15 mouse cellular contexts compared by ENCODE assay signal in the genomic region with DNA sequence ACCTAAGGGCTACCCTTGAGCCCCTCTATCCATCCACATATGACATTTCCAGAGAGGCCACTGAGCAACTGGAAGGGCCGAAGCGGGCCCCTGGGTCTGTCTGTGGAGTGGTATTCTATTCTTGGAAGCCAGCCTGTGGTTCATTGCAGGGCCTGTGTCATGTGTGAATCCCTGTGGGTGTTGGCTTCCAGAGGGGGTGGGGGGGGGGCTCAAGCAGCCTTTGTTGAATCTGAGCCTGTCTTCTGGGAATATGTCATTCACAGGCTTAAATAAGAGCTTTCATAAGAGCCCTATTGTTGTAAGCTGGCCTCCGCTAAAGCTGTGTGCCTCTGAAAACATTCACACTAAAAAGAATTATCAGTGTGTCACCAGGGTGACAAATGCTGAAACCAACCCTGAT. TPM values are rescaled to one million over a fixed set of nuclear protein-coding genes. Genes with fewer than 3 reads are reported as not detected.
A peak's percentile ranks its signal among the peaks of the same experiment; 100 is the strongest.
DNase-seq lines count a peak whose midpoint lies in the region; ATAC-seq and TF ChIP-seq lines count a peak whose summit lies in the region.
"Had no signal": no experiment of that assay in that cellular context is flagged by ENCODE, and none has a peak within 500 bp of the region (broad histone marks: within the 10 kb centered on the region; RNA-seq: fewer than 3 reads in every experiment).

No protein-coding gene starts in this region.

- no peaks in the 10 kb centered on the region for H3K36me3 ChIP-seq in heart, embryonic 11.5 days (ENCODE audit: control insufficient read depth, insufficient read depth, low read length)
- no peaks in the 10 kb centered on the region for H3K36me3 ChIP-seq in CH12.LX (replicated peaks in 1 of 2; ENCODE audit: control insufficient read depth in 1 of 2, insufficient read depth in 1 of 2, low read length in 1 of 2)
- no peaks in the 10 kb centered on the region for H3K36me3 ChIP-seq in embryonic facial prominence, embryonic 15.5 days
- no peaks in the 10 kb centered on the region for H3K36me3 ChIP-seq in limb, embryonic 14.5 days (ENCODE audit: control insufficient read depth, insufficient read depth, low read length)

- TF ChIP-seq POLR2A in CH12.LX (IDR thresholded peaks at IDR 0.05; ENCODE audit: low read depth, low read length), result no peak
- TF ChIP-seq POLR2A in limb, embryonic 14.5 days (IDR thresholded peaks at IDR 0.05; ENCODE audit: borderline replicate concordance, extremely low read depth, insufficient read depth, insufficient read length), result no peak
- TF ChIP-seq POLR2A in lung, adult 2 months (IDR thresholded peaks at IDR 0.05; ENCODE audit: borderline replicate concordance, extremely low read depth, low read depth, low read length), result no peak

- no peak for TF ChIP-seq CTCF in CH12.LX (conservative IDR thresholded peaks at IDR 0.05 in 1 of 2, IDR thresholded peaks at IDR 0.05 in 1 of 2; ENCODE audit: low read depth in 2 of 2, low read length in 2 of 2)
- no peak for TF ChIP-seq CTCF in lung, adult 2 months (IDR thresholded peaks at IDR 0.05; ENCODE audit: insufficient read depth, low read length)

- no peaks in the 10 kb centered on the region for H3K79me2 ChIP-seq in CH12.LX (replicated peaks; ENCODE audit: control insufficient read depth, extremely low read depth, insufficient read depth, poor library complexity, severe bottlenecking)

- no peaks in the 10 kb centered on the region for H3K9me3 ChIP-seq in heart, embryonic 11.5 days (replicated peaks; ENCODE audit: control insufficient read depth, low read length)
- H3K9me3 ChIP-seq in CH12.LX (replicated peaks; ENCODE audit: low read length), result no peaks in the 10 kb centered on the region
- no peaks in the 10 kb centered on the region for H3K9me3 ChIP-seq in embryonic facial prominence, embryonic 15.5 days (replicated peaks)
- H3K9me3 ChIP-seq in limb, embryonic 14.5 days (ENCODE audit: control insufficient read depth, low read length), result no peaks in the 10 kb centered on the region

- in situ Hi-C loops in CH12.LX (cut with MboI; ENCODE audit: low pct_ligation_motif_present, low pct_unique_long_range_greater_than_20kb, low sequenced_read_pairs), result no loop called here

- H3K27ac ChIP-seq in heart, embryonic 11.5 days (ENCODE audit: low read depth, low read length), result peak overlapping the region; percentile 58
- H3K27ac ChIP-seq in CH12.LX (ENCODE audit: insufficient read depth, low read depth), result no peak overlapping the region
- H3K27ac ChIP-seq in embryonic facial prominence, embryonic 15.5 days (replicated peaks), result no peak overlapping the region
- no peak overlapping the region for H3K27ac ChIP-seq in limb, embryonic 14.5 days (replicated peaks; ENCODE audit: low read depth, low read length)
- H3K27ac ChIP-seq: kidney, postnatal 0 days had no signal

- DNase-seq in heart, adult 8-10 months (ENCODE audit: low spot score), result no peak
- no peak for DNase-seq in CH12.LX (ENCODE audit: extremely low read depth)
- no peak for DNase-seq in limb, embryonic 14.5 days (ENCODE audit: low spot score)
- DNase-seq in thymus, postnatal 36 days, result no peak
- DNase-seq in kidney, postnatal 10 days, result no peak
- DNase-seq in lung, adult 2 months, result no peak
- DNase-seq: cerebellum, postnatal 14 days had no signal

- 44% methylated on average over 3 of the region's 3 CpGs for WGBS in heart, embryonic 11.5 days (ENCODE audit: insufficient replicate concordance)
- WGBS in embryonic facial prominence, embryonic 15.5 days, result 39% methylated on average over 3 of the region's 3 CpGs
- WGBS in limb, embryonic 14.5 days, result 85% methylated on average over 3 of the region's 3 CpGs
- WGBS in lung, adult 2 months, result 66% methylated on average over 3 of the region's 3 CpGs

- no peak overlapping the region for H3K9ac ChIP-seq in heart, embryonic 11.5 days (ENCODE audit: low read depth, low read length)
- H3K9ac ChIP-seq in CH12.LX (ENCODE audit: insufficient read depth, low read depth), result no peak overlapping the region
- no peak overlapping the region for H3K9ac ChIP-seq in embryonic facial prominence, embryonic 15.5 days
- no peak overlapping the region for H3K9ac ChIP-seq in limb, embryonic 14.5 days (ENCODE audit: low read depth, low read length, severe bottlenecking)

- H3K4me2 ChIP-seq in heart, embryonic 11.5 days, result no peak overlapping the region; the same call in 1 of the 2 replicates
- 0 out of 2 replicates have a peak overlapping the region, but pooled peaks have one; percentile 5 for H3K4me2 ChIP-seq in CH12.LX (ENCODE audit: insufficient read depth, low read depth, poor library complexity, severe bottlenecking)
- no peak overlapping the region for H3K4me2 ChIP-seq in embryonic facial prominence, embryonic 15.5 days (replicated peaks)
- H3K4me2 ChIP-seq in limb, embryonic 14.5 days (replicated peaks; ENCODE audit: low read depth, low read length, severe bottlenecking), result no peak overlapping the region

- 0 out of 2 replicates have a peak, but pooled peaks cover 11% of the 10 kb centered on the region for H3K4me1 ChIP-seq in heart, embryonic 11.5 days (ENCODE audit: control insufficient read depth, insufficient read depth, low read length)
- peaks cover 6 to 23% of the 10 kb centered on the region in 2 experiments for H3K4me1 ChIP-seq in CH12.LX (ENCODE audit: control insufficient read depth in 1 of 2, insufficient read depth in 2 of 2)
- 0 out of 2 replicates have a peak, but pooled peaks cover 3% of the 10 kb centered on the region for H3K4me1 ChIP-seq in embryonic facial prominence, embryonic 15.5 days
- no peaks in the 10 kb centered on the region; the same call in 1 of the 2 replicates for H3K4me1 ChIP-seq in limb, embryonic 14.5 days (ENCODE audit: control insufficient read depth, insufficient read depth, low read length)
- no peaks in the 10 kb centered on the region for H3K4me1 ChIP-seq in lung, adult 2 months (ENCODE audit: control insufficient read depth, insufficient read depth, low read length)

- H3K4me3 ChIP-seq in heart, embryonic 11.5 days (ENCODE audit: low read depth, low read length), result no peak overlapping the region
- H3K4me3 ChIP-seq in CH12.LX (replicated peaks in 1 of 3; ENCODE audit: low read depth in 2 of 3, low read length in 2 of 3, poor library complexity in 1 of 3), result no peak overlapping the region
- H3K4me3 ChIP-seq in embryonic facial prominence, embryonic 15.5 days (replicated peaks), result no peak overlapping the region
- H3K4me3 ChIP-seq in limb, embryonic 14.5 days (replicated peaks; ENCODE audit: low read length), result no peak overlapping the region
- H3K4me3 ChIP-seq in lung, adult 2 months (replicated peaks; ENCODE audit: extremely low read depth, low read depth, low read length), result no peak overlapping the region

- TF ChIP-seq EP300 in CH12.LX (IDR thresholded peaks at IDR 0.05; ENCODE audit: low read length), result no peak

- ATAC-seq in heart, embryonic 11.5 days (replicated peaks; ENCODE audit: insufficient number of reproducible peaks, low FRiP score, low TSS enrichment), result peak; percentile 52; the same call in 1 of the 2 replicates
- 0 out of 2 replicates have a peak, but pooled peaks have one; percentile 58 for ATAC-seq in embryonic facial prominence, embryonic 15.5 days (ENCODE audit: insufficient number of reproducible peaks, low FRiP score, low TSS enrichment, low read depth)
- peak; percentile 67 for ATAC-seq in limb, embryonic 14.5 days (ENCODE audit: low FRiP score, low read depth)
- ATAC-seq: CD4-positive, CD25-positive, alpha-beta regulatory T cell, adult 4 months; lung, postnatal 0 days had no signal

- dilution Hi-C loops in CH12.LX (cut with MboI; ENCODE audit: extremely low pct_ligation_motif_present, extremely low pct_unique_long_range_greater_than_20kb, low sequenced_read_pairs), result no loop called here

- no peaks in the 10 kb centered on the region for H3K27me3 ChIP-seq in heart, embryonic 11.5 days (ENCODE audit: control insufficient read depth, insufficient read depth, low read length)
- no peaks in the 10 kb centered on the region for H3K27me3 ChIP-seq in CH12.LX (replicated peaks)
- H3K27me3 ChIP-seq in embryonic facial prominence, embryonic 15.5 days, result no peaks in the 10 kb centered on the region
- no peaks in the 10 kb centered on the region for H3K27me3 ChIP-seq in limb, embryonic 14.5 days (ENCODE audit: control insufficient read depth, insufficient read depth, low read length)

- TF ChIP-seq RAD21 in CH12.LX (IDR thresholded peaks at IDR 0.05; ENCODE audit: low read depth, low read length), result no peak

TF ChIP-seq in CH12.LX, 34 proteins besides CTCF, POLR2A, EP300 and RAD21 (continues in another document):
- TF ChIP-seq NELFE (IDR thresholded peaks at IDR 0.05; ENCODE audit: low read depth, low read length) (no peak), CHD2 (IDR thresholded peaks at IDR 0.05; ENCODE audit: low read length) (no peak), IRF4 (IDR thresholded peaks at IDR 0.05; ENCODE audit: low read depth, low read length) (no peak), TBP (conservative IDR thresholded peaks at IDR 0.05; ENCODE audit: low read depth, low read length) (no peak), ZNF384 (IDR thresholded peaks at IDR 0.05; ENCODE audit: low read depth, low read length) (no peak), BHLHE40 (IDR thresholded peaks at IDR 0.05; ENCODE audit: low read depth, low read length) (no peak), POLR2AphosphoS2 (IDR thresholded peaks at IDR 0.05; ENCODE audit: low read depth, low read length) (no peak), TCF12 (IDR thresholded peaks at IDR 0.05; ENCODE audit: low read depth, low read length) (no peak), MAX (IDR thresholded peaks at IDR 0.05; ENCODE audit: low read length) (no peak)

RNA-seq across cellular contexts. Expression of a gene that starts 4.7 kb away (rescaled TPM):
- polyA plus RNA-seq in heart, embryonic 11.5 days (2014; fragmentation: Nextera tagmentation; extraction: Ambion mirVana), result 0.21 TPM in 1 of 2 replicates, not detected in the other
- not detected for total RNA-seq in heart, adult 8-10 months (2022)
- not detected in 2 replicates for total RNA-seq in CH12.LX (2012; rRNA removed)
- total RNA-seq in CH12.LX (2014; rRNA removed), result not detected in 2 replicates
- not detected in 2 replicates for polyA plus RNA-seq in CH12.LX (2012; ENCODE audit: insufficient read length, low read depth)
- polyA plus RNA-seq in embryonic facial prominence, embryonic 15.5 days (2015; fragmentation: Nextera tagmentation; extraction: Ambion mirVana), result not detected in 2 replicates
- polyA plus RNA-seq in limb, embryonic 14.5 days (2012; rRNA removed), result not detected in 2 replicates
- polyA plus RNA-seq in limb, embryonic 14.5 days (2014; fragmentation: Nextera tagmentation; extraction: Ambion mirVana), result not detected in 2 replicates
- polyA plus RNA-seq in lung, adult 2 months (2012; rRNA removed), result not detected in 2 replicates
- total RNA-seq: adrenal gland, postnatal 4 days; hematopoietic stem cell, adult 5-6 weeks had no signal
- polyA plus RNA-seq: CD4-positive, CD25-positive, alpha-beta regulatory T cell, adult 4 months; kidney, postnatal 0 days had no signal

RNA-seq across cellular contexts. Expression of a gene that starts 52.5 kb away (rescaled TPM):
- not detected in 2 replicates for polyA plus RNA-seq in heart, embryonic 11.5 days (2014; fragmentation: Nextera tagmentation; extraction: Ambion mirVana)
- total RNA-seq in heart, adult 8-10 months (2022), result not detected
- 0.13 TPM in 1 of 2 replicates, not detected in the other for total RNA-seq in CH12.LX (2012; rRNA removed)
- total RNA-seq in CH12.LX (2014; rRNA removed), result not detected in 2 replicates
- not detected in 2 replicates for polyA plus RNA-seq in CH12.LX (2012; ENCODE audit: insufficient read length, low read depth)
- polyA plus RNA-seq in embryonic facial prominence, embryonic 15.5 days (2015; fragmentation: Nextera tagmentation; extraction: Ambion mirVana), result 0.07 TPM in 1 of 2 replicates, not detected in the other
- not detected in 2 replicates for polyA plus RNA-seq in limb, embryonic 14.5 days (2012; rRNA removed)
- polyA plus RNA-seq in limb, embryonic 14.5 days (2014; fragmentation: Nextera tagmentation; extraction: Ambion mirVana), result not detected in 2 replicates
- 0.10 and 0.11 TPM in 2 replicates for polyA plus RNA-seq in lung, adult 2 months (2012; rRNA removed)
- total RNA-seq: adrenal gland, postnatal 4 days; left cerebral cortex, postnatal 36 days had no signal
- polyA plus RNA-seq: lung, postnatal 0 days had no signal
